Mouse (Mus musculus): Measurements from ENCODE around the gene Rnf113a1. TPM values are rescaled to one million over a fixed set of nuclear protein-coding genes. Genes with fewer than 3 reads are reported as not detected.
A peak's percentile ranks its signal among the peaks of the same experiment; 100 is the strongest.
"Not testable (repeated sequence)": the region's sequence is repeated elsewhere in the genome, so short reads cannot be mapped to it uniquely, and the experiment has no call there.

Gene Rnf113a1
- total RNA-seq, 1 experiment = 5.6 TPM

DNA sequence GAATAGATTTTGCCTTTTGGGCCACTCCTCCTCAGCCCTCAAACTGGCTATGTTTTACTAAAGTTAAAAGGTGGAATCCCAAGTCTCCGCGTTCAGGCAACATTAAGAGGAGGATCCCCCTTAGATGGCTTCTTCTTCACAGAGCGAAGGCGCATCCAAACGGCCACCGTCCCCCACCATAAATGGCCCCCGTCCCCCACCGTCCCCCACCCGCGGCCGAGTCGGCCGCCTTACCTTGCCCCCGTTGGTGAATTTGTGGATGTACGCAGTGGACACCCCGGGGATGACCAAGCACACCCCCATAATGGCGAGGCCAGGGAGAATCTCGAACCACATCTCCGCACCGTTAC is 315 bp upstream of the Rnf113a1 start:
- Histone ChIP-seq H3K36me3 (ENCODE audit: control insufficient read depth, insufficient read depth, low read length, poor library complexity, severe bottlenecking) (no peaks in the 10 kb centered on the region), H3K9me3 (ENCODE audit: control insufficient read depth, insufficient read depth, low read depth, low read length) (no peaks in the 10 kb centered on the region), H3K4me3 (ENCODE audit: insufficient read depth in 1 of 2, low read depth in 1 of 2, low read length in 2 of 2, poor library complexity in 1 of 2, severe bottlenecking in 1 of 2) (peak overlapping the region; percentile 81 to 84), H3K4me1 (ENCODE audit: control insufficient read depth in 2 of 2, insufficient read depth in 2 of 2, low read length in 2 of 2, poor library complexity in 1 of 2) (no peaks in the 10 kb centered on the region), H3K9ac (ENCODE audit: insufficient read depth, low read depth, low read length, poor library complexity, severe bottlenecking) (peak overlapping the region; percentile 72), H3K27ac (ENCODE audit: insufficient read depth, low read depth, low read length, poor library complexity, severe bottlenecking) (no peak overlapping the region)
- in situ Hi-C loops (cut with MboI; ENCODE audit: low sequenced_read_pairs in 2 of 2, unreplicated experiment in 2 of 2) = no loop called here
- no peak for TF ChIP-seq ZNF384 (IDR thresholded peaks at IDR 0.05; ENCODE audit: low read depth, low read length)
- no peak for TF ChIP-seq MAFK (IDR thresholded peaks at IDR 0.05; ENCODE audit: insufficient read depth, low read depth, low read length)
- TF ChIP-seq ZC3H11A (IDR thresholded peaks at IDR 0.05; ENCODE audit: borderline replicate concordance, low read depth, low read length) = no peak
- TF ChIP-seq HCFC1 (IDR thresholded peaks at IDR 0.05; ENCODE audit: borderline replicate concordance, insufficient read depth, low read length) = no peak
- no peak for TF ChIP-seq CHD2 (IDR thresholded peaks at IDR 0.05; ENCODE audit: low read depth, low read length)
- DNase-seq (ENCODE audit: low read depth, low spot score) = no peak

DNA sequence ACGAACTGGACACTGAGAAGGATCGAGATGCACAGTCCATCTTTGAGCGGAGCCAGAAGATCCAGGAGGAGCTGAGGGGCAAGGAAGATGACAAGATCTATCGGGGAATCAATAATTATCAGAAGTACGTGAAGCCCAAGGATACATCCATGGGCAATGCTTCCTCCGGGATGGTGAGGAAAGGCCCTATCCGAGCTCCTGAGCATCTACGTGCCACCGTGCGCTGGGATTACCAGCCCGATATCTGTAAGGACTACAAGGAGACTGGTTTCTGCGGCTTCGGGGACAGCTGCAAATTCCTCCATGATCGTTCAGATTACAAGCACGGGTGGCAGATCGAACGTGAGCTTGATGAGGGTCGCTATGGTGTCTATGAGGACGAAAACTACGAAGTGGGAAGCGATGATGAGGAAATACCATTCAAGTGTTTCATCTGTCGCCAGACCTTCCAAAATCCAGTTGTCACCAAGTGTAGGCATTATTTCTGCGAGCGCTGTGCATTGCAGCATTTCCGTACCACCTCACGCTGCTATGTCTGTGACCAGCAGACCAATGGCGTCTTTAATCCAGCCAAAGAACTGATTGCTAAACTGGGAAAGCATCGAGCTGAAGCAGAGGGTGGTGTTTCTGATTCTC is 817 bp downstream of the Rnf113a1 start:
- H3K9me3 ChIP-seq (ENCODE audit: control insufficient read depth, insufficient read depth, low read depth, low read length) = no peaks in the 10 kb centered on the region
- H3K4me3 ChIP-seq (ENCODE audit: insufficient read depth in 1 of 2, low read depth in 1 of 2, low read length in 2 of 2, poor library complexity in 1 of 2, severe bottlenecking in 1 of 2) = peak overlapping the region; percentile 81 to 84
- H3K4me1 ChIP-seq (ENCODE audit: control insufficient read depth in 2 of 2, insufficient read depth in 2 of 2, low read length in 2 of 2, poor library complexity in 1 of 2) = no peaks in the 10 kb centered on the region
- TF ChIP-seq CHD2 (IDR thresholded peaks at IDR 0.05; ENCODE audit: low read depth, low read length) (no peak), HCFC1 (IDR thresholded peaks at IDR 0.05; ENCODE audit: borderline replicate concordance, insufficient read depth, low read length) (no peak), ZNF384 (IDR thresholded peaks at IDR 0.05; ENCODE audit: low read depth, low read length) (no peak), ZC3H11A (IDR thresholded peaks at IDR 0.05; ENCODE audit: borderline replicate concordance, low read depth, low read length) (no peak), MAFK (IDR thresholded peaks at IDR 0.05; ENCODE audit: insufficient read depth, low read depth, low read length) (no peak)
- H3K9ac ChIP-seq (ENCODE audit: insufficient read depth, low read depth, low read length, poor library complexity, severe bottlenecking) = peak overlapping the region; percentile 67
- in situ Hi-C loops (cut with MboI; ENCODE audit: low sequenced_read_pairs in 2 of 2, unreplicated experiment in 2 of 2) = no loop called here
- DNase-seq (ENCODE audit: low read depth, low spot score) = no peak
- H3K36me3 ChIP-seq (ENCODE audit: control insufficient read depth, insufficient read depth, low read length, poor library complexity, severe bottlenecking) = no peaks in the 10 kb centered on the region
- H3K27ac ChIP-seq (ENCODE audit: insufficient read depth, low read depth, low read length, poor library complexity, severe bottlenecking) = no peak overlapping the region

DNA sequence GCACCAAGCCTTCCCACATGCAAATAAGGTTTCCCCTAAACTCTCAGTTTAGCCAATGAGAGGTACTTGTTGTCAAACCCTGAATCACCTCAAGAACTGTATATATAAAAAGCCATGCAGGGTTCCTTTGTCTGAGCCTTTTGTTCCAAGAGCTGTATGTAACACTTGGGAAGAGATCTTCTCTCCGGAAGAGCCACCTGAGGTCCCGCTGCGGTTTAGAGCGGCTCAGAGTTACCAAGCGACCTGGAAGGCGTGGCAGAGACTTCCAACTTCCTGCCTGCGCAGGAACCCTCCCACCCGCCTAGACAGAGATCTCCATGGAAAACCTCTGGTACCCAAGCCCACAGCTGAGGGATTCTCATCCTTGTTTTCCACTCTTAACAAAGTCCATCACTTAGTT is 7.6 kb downstream of the Rnf113a1 start:
- H3K4me1 ChIP-seq (ENCODE audit: control insufficient read depth in 2 of 2, insufficient read depth in 2 of 2, low read length in 2 of 2, poor library complexity in 1 of 2) = no peaks in the 10 kb centered on the region
- H3K9ac ChIP-seq (ENCODE audit: insufficient read depth, low read depth, low read length, poor library complexity, severe bottlenecking) = no peak overlapping the region
- in situ Hi-C loops (cut with MboI; ENCODE audit: low sequenced_read_pairs in 2 of 2, unreplicated experiment in 2 of 2) = no loop called here
- H3K36me3 ChIP-seq (ENCODE audit: control insufficient read depth, insufficient read depth, low read length, poor library complexity, severe bottlenecking) = no peaks in the 10 kb centered on the region
- no peak for TF ChIP-seq ZNF384 (IDR thresholded peaks at IDR 0.05; ENCODE audit: low read depth, low read length)
- H3K4me3 ChIP-seq (ENCODE audit: insufficient read depth in 1 of 2, low read depth in 1 of 2, low read length in 2 of 2, poor library complexity in 1 of 2, severe bottlenecking in 1 of 2) = peak overlapping the region; percentile 33 to 53; a peak in 3 of 4 replicates
- H3K9me3 ChIP-seq (ENCODE audit: control insufficient read depth, insufficient read depth, low read depth, low read length) = no peaks in the 10 kb centered on the region
- H3K27ac ChIP-seq (ENCODE audit: insufficient read depth, low read depth, low read length, poor library complexity, severe bottlenecking) = no peak overlapping the region
- no peak for DNase-seq (ENCODE audit: low read depth, low spot score)

GRCm38 (mm10) chrX:37210941-37211340 is 19.9 kb downstream of the Rnf113a1 start, which contains the start of gene Gm9:
Gm9 (minus strand) TSS chrX:37211041.
- no peak within 1 kb of the TSS for H3K4me3 ChIP-seq (ENCODE audit: insufficient read depth in 1 of 2, low read depth in 1 of 2, low read length in 2 of 2, poor library complexity in 1 of 2, severe bottlenecking in 1 of 2)
- in situ Hi-C loops (cut with MboI; ENCODE audit: low sequenced_read_pairs in 2 of 2, unreplicated experiment in 2 of 2) = no loop called here
- TF ChIP-seq ZC3H11A (IDR thresholded peaks at IDR 0.05; ENCODE audit: borderline replicate concordance, low read depth, low read length) (no peak), ZNF384 (IDR thresholded peaks at IDR 0.05; ENCODE audit: low read depth, low read length) (no peak), MAFK (IDR thresholded peaks at IDR 0.05; ENCODE audit: insufficient read depth, low read depth, low read length) (no peak), HCFC1 (IDR thresholded peaks at IDR 0.05; ENCODE audit: borderline replicate concordance, insufficient read depth, low read length) (no peak), CHD2 (IDR thresholded peaks at IDR 0.05; ENCODE audit: low read depth, low read length) (no peak)

DNA sequence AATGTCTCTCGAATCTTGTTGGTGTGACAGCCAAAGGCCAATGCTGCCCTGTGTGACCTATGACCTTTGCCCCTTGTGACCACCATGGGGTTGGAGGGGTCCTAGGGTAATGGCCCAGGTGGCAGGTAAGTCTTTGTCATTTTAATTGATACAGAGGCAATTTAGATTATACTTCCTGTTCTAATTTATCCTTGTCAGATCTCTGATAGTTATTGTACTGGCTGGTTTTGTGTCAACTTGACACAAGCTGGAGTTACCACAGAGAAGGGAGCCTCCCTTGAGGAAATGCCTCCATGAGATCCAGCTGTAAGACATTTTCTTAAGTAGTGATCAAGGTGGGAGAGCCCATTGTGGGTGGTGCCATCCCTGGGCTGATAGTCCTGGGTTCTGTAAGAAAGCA is 31.1 kb downstream of the Rnf113a1 start, which contains the start of gene Rhox1:
Gene Rhox1, minus strand, starts transcription at position 101 of the 400 bp plus-strand sequence.
- H3K9ac ChIP-seq (ENCODE audit: insufficient read depth, low read depth, low read length, poor library complexity, severe bottlenecking); DNase-seq (ENCODE audit: low read depth, low spot score); in situ Hi-C loops (cut with MboI; ENCODE audit: low sequenced_read_pairs in 2 of 2, unreplicated experiment in 2 of 2); H3K27ac ChIP-seq (ENCODE audit: insufficient read depth, low read depth, low read length, poor library complexity, severe bottlenecking); H3K4me3 ChIP-seq (ENCODE audit: insufficient read depth in 1 of 2, low read depth in 1 of 2, low read length in 2 of 2, poor library complexity in 1 of 2, severe bottlenecking in 1 of 2); H3K9me3 ChIP-seq (ENCODE audit: control insufficient read depth, insufficient read depth, low read depth, low read length); H3K4me1 ChIP-seq (ENCODE audit: control insufficient read depth in 2 of 2, insufficient read depth in 2 of 2, low read length in 2 of 2, poor library complexity in 1 of 2); H3K36me3 ChIP-seq (ENCODE audit: control insufficient read depth, insufficient read depth, low read length, poor library complexity, severe bottlenecking): not testable (repeated sequence)

More at GRCm38 (mm10) chrX:37210941-37211340, 19.9 kb downstream of the Rnf113a1 start, which contains the start of gene Gm9:
- Histone ChIP-seq H3K9ac (ENCODE audit: insufficient read depth, low read depth, low read length, poor library complexity, severe bottlenecking) (no peak within 1 kb of the TSS), H3K9me3 (ENCODE audit: control insufficient read depth, insufficient read depth, low read depth, low read length) (no peaks in the 10 kb centered on the region), H3K27ac (ENCODE audit: insufficient read depth, low read depth, low read length, poor library complexity, severe bottlenecking) (no peak within 1 kb of the TSS), H3K36me3 (ENCODE audit: control insufficient read depth, insufficient read depth, low read length, poor library complexity, severe bottlenecking) (no peaks in the 10 kb centered on the region), H3K4me1 (ENCODE audit: control insufficient read depth in 2 of 2, insufficient read depth in 2 of 2, low read length in 2 of 2, poor library complexity in 1 of 2) (no peaks in the 10 kb centered on the region)
- DNase-seq (ENCODE audit: low read depth, low spot score) = no peak

Other genes starting within 250 kb of the Rnf113a1 start
- 6.4 TPM in 2 replicates for gene Sept6, start 199.5 kb upstream of the Rnf113a1 start, total RNA-seq (2012; rRNA removed)
- gene Sowahd, start 142.4 kb upstream of the Rnf113a1 start, total RNA-seq (2012; rRNA removed) = not detected in 2 replicates
- gene Rpl39, start 105.8 kb upstream of the Rnf113a1 start, total RNA-seq (2012; rRNA removed) = 1,536 and 1,684 TPM in 2 replicates
- gene Upf3b, start 80.9 kb upstream of the Rnf113a1 start, total RNA-seq (2012; rRNA removed) = 15.0 and 18.8 TPM in 2 replicates
- gene Nkap, start 64.5 kb upstream of the Rnf113a1 start, total RNA-seq (2012; rRNA removed) = 8.2 and 10.9 TPM in 2 replicates
- not detected in 2 replicates for gene Akap14, start 22.4 kb upstream of the Rnf113a1 start, total RNA-seq (2012; rRNA removed)
- 353 and 389 TPM in 2 replicates for gene Ndufa1, start 82 bp upstream of the Rnf113a1 start, total RNA-seq (2012; rRNA removed)
- 2.3 and 2.9 TPM in 2 replicates for gene Gm9, start 19.8 kb downstream of the Rnf113a1 start, total RNA-seq (2012; rRNA removed)
- gene Rhox1, start 31.0 kb downstream of the Rnf113a1 start, total RNA-seq (2012; rRNA removed) = 1.4 and 3.0 TPM in 2 replicates
- 1.8 and 7.2 TPM in 2 replicates for gene Rhox2a, start 53.7 kb downstream of the Rnf113a1 start, total RNA-seq (2012; rRNA removed)
- not detected in 2 replicates for gene Rhox3a, start 58.7 kb downstream of the Rnf113a1 start, total RNA-seq (2012; rRNA removed)
- not detected in 2 replicates for gene Rhox4a, start 74.1 kb downstream of the Rnf113a1 start, total RNA-seq (2012; rRNA removed)
- not detected in 2 replicates for gene Rhox3a2, start 188.8 kb downstream of the Rnf113a1 start, total RNA-seq (2012; rRNA removed)
- 0.36 TPM in 1 of 2 replicates, not detected in the other for gene Rhox4a2, start 199.6 kb downstream of the Rnf113a1 start, total RNA-seq (2012; rRNA removed)
- gene Rhox2b, start 220.8 kb downstream of the Rnf113a1 start, total RNA-seq (2012; rRNA removed) = 0.69 and 2.1 TPM in 2 replicates
- 0.40 TPM in 1 of 2 replicates, not detected in the other for gene Rhox4b, start 241.2 kb downstream of the Rnf113a1 start, total RNA-seq (2012; rRNA removed)

All from ES-E14 (cell line).